Mouse (Mus musculus) brain, embryonic 14.5 days (tissue): Measurements from ENCODE around the gene Pcolce. TPM values are rescaled to one million over a fixed set of nuclear protein-coding genes. Genes with fewer than 3 reads are reported as not detected.
"Not testable (repeated sequence)": the region's sequence is repeated elsewhere in the genome, so short reads cannot be mapped to it uniquely, and the experiment has no call there.

Source experiments
- DNase-seq: peaks from one replicate; pipeline ENCODE4 v3.0.0-alpha.2; 2011; ENCODE audit warnings: low read depth
- CTCF ChIP-seq: fragments of 200-500 bp; IDR thresholded peaks from 2 replicates; pipeline ENCODE4 v1.5.1; 2012; ENCODE audit warnings: inconsistent platforms, mild to moderate bottlenecking, moderate library complexity, borderline replicate concordance; ENCODE audit not compliant: insufficient read depth, insufficient read length; ENCODE audit errors: extremely low read depth
- POLR2A ChIP-seq: fragments of 200-500 bp; IDR thresholded peaks from 2 replicates; pipeline ENCODE4 v1.6.1; 2012; ENCODE audit warnings: mild to moderate bottlenecking, inconsistent platforms, borderline replicate concordance; ENCODE audit not compliant: poor library complexity, insufficient read depth, insufficient read length, severe bottlenecking; ENCODE audit errors: extremely low read depth
- polyA plus RNA-seq: library from polyadenylated mRNA; depleted of rRNA; stranded (reverse); fragments of >200 nt; gene quantifications from 2 replicates; pipeline ENCODE4 v1.2.3, GENCODE M21; 2012

Gene Pcolce
- polyA plus RNA-seq, 1 experiment, result 30.4 TPM

DNA sequence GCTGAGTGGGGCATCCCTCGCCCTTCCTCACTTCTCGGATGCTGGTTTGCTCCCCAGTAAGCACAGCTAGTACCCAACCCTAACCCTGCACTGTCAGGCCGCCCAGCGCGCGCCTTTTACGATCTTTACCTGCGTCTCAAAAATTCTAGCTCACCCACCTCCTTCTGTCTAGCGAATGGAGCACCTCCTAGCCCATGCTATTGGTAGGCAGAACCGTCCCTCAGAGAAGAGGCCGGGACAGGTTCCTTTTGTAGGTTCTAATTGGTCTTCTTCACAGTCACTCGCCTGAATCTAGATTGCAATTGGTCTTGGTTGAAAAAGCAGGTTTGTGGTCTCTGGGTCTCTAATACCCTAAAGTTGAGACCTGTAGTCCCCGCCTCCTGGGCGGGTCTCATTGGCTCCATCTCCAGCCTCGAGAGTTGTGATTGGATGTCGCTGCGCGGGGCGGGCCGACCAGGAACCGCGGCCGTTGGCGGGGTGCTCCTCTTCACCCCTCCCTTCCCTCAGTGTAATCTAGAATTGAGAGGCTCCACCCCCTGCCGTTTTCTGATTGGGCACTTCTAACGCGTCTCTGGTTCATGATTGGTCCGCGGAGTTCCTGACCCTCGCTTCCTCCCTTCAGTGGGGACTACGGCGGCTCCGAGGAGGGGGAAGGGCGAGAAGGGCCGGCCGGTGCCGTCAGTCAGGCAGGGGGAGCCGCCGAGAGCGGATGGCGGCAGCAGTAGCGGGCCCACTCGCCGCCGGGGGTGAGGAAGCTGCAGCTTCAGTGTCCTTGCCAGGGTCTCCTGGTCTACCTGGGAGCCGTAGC lies 15.1 kb upstream of the Pcolce start, which contains the start of the genes Fbxo24, Lrch4 and Gm20605:
Gene Fbxo24 (minus strand): TSS at position 505 of the 808 bp plus-strand sequence.
Gene Lrch4 (plus strand): TSS at position 624 of the 808 bp plus-strand sequence.
Gene Gm20605 (plus strand): TSS at position 678 of the 808 bp plus-strand sequence.
- no peak for TF ChIP-seq CTCF
- TF ChIP-seq POLR2A, result peak; percentile 92
- DNase-seq, result peak; percentile 100

DNA sequence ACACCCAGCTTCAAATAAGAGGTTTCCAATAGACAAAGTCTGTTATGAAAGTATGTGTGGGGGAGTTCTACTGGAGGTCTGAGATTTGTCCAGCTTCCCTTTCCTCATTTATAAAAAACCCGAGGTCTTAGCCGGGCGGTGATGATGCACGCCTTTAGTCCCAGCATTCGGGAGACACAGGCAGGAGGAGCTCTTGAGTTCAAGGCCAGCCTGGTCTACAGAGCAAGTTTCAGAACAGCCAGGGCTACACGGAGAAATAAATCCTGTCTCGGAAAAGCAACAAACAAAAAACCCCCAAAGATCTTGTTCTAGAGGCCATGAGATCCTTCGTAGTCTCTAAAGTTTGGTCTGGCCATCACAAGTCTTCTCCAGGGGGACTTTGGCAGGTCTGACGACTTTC lies 14.4 kb upstream of the Pcolce start:
- TF ChIP-seq POLR2A (no peak), CTCF (no peak)
- DNase-seq, result no peak

DNA sequence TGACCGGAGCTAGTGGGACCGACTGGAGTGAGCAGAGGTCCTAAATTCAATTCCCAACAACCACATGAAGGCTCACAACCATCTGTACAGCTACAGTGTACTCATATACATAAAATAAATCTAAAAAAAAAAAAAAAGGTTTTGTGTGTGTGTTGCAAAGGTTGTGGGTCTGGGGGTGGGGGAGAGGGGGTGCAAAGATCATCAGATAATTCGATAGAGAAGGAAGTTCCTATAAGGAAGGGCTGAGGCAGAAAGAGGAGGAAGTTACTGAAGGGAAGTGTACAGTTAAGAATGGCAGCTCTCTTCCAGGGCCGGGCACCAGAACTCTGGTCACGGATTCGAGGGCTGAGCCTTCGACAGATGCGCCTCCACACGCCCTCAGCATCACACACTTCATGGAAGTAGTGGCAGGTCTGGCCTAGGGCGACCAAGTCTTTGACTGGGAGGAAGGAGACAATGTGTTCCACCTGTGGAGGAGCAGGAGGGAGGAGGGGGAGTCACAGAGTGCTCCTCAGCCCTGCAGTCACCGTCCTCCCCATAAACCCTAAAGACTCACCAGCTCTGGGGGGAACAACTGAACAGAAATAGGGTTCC lies 10.4 kb upstream of the Pcolce start:
- TF ChIP-seq CTCF (no peak), POLR2A (no peak)
- no peak for DNase-seq

DNA sequence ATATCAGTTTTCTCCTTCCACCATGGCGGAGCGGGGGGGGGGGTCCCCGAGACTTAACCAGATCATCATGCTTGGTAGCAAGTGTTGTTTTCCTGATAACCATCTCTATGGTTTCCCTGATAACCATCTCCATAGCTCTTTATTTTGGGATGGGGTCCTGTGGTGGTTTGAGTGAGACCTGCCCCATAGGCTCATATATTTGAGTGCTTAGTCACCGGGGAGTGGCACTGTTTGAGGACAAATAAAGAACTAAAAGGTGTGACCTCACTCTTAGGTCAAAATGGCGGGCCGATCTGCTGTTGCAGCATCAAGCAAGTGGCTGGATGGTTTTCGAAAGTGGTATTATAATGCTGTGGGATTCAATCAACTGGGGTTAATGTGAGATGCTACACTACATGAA lies 1.8 kb upstream of the Pcolce start:
- no peak for DNase-seq
- TF ChIP-seq POLR2A (no peak), CTCF (no peak)

- DNase-seq, result not testable (repeated sequence)
Observed at GRCm38 (mm10) chr5:137614921-137615320, 1.3 kb upstream of the Pcolce start.

DNA sequence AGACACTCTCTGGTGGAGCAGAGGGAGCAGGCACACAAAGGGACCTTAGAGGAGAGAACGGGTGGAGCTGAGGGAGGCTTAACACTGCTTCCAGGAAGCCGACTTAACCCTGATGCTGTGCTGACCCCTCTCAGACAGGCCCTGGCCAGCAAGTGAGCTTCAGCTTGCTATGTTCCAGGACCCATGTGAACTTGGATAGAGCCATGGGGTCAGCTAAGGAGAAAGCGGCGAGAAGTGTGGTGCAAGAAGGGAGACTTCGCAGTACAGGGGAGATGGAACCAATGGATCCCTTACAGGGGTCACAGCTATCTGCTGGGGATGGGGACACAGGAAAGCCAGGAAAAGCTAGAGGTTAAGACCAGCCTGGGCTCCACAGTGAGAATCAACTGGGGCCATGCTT lies 508 bp downstream of the Pcolce start:
- TF ChIP-seq CTCF (no peak), POLR2A (no peak)

DNA sequence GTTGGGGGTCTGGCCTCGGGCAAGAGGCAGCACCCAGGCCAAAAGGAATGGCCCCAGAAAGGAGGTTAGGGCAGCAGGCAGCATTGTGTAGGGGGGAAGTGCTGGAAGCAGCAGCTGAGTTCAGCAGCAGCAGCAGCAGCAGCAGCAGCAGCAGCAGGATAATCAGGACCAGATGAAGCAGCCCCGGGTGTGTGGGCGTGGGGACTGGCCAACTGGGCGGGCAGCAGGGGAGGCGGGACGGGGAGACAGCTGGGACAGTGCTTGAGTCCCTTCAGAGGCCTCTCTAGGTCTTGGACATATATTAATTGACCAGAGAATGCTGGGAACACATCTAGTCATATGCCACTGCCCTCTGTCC lies 2.4 kb downstream of the Pcolce start:
- TF ChIP-seq POLR2A, result no peak
- TF ChIP-seq CTCF, result no peak

More for the DNA sequence above, 508 bp downstream of the Pcolce start:
- no peak for DNase-seq

GRCm38 (mm10) chr5:137610548-137611244 lies 2.9 kb downstream of the Pcolce start:
- DNase-seq, result no peak
- no peak for TF ChIP-seq CTCF
- TF ChIP-seq POLR2A, result no peak

More for the DNA sequence above, 2.4 kb downstream of the Pcolce start:
- DNase-seq, result no peak

DNA sequence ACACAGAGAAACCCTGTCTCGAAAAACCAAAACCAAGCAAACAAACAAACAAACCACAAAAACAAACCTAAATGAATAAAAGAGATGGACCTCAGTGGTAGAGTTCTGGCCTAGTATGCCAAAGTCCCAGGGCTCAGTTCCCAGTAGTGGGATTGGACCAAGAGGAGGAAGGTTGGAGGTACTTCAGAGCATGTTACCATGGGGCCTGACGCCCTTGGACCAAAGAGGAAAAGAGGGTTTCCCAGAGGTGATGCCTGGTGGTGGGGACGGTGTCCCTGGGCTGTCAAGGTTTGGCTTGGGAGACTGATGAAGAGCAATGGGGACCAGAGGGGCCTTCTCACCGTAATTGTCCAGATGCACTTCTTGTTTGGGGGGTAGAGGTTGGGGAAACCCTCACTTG lies 3.5 kb downstream of the Pcolce start:
- DNase-seq, result no peak
- TF ChIP-seq POLR2A, result no peak
- TF ChIP-seq CTCF, result no peak

DNA sequence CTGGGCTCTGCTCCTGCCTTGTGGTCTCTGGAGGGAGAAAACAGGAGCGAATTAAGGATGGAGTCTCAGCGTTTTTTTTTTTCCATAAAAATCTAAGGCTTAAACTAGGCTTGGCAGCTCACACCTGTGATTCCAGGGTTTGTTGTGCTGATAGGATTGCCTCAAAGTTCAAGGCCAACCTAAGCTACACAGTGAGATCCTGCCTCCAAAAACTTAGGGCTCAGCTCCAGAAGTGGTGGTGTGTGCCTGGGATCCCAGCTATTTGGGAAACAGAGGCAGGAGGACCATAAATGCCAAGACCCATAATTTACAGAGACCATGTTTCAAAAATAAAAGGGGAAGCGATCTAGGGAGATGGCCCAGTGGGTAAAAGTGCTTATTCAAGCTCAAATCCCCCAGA lies 4.3 kb downstream of the Pcolce start:
- DNase-seq, result no peak
- no peak for TF ChIP-seq CTCF
- TF ChIP-seq POLR2A, result no peak

DNA sequence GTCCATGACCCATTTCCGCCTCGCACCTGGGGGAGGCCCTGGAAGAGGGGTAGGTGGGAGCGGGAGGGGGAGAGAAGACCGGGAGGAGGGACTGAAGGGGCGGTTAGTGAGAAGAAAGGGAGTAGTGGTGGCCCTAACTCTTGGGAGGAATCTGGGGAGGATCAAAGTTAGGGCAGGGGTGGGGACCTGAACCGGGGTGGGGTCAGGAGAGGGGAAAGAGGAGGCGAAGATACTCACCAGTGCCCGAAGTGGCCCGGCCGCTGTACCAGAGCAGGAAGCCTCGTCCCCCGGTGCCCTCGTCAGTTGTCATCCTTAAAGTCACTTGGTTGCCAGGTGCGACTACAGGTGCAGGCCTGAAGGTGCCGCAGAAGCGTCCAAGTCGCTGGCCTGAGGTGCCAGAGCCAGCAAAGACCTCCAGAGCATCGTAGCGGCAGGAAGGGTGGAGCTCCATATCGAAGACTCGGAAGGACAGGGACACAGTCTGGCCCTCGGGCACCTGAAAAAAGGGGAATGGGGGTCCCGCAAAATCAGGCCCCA lies 4.9 kb downstream of the Pcolce start:
- no peak for DNase-seq
- TF ChIP-seq CTCF, result no peak
- no peak for TF ChIP-seq POLR2A
